Mouse (Mus musculus) monocyte, adult 2 months (primary cell): ENCODE results near the gene Asic2.
"Not testable (repeated sequence)": the region's sequence is repeated elsewhere in the genome, so short reads cannot be mapped to it uniquely, and the experiment has no call there.

Experiments
- DNase-seq, 2 experiments: peaks; one replicate each; pipeline ENCODE4 v3.0.0; 2022; ENCODE audit warnings: low spot score in 2 of 2, low read depth in 1 of 2

Asic2 gene

GRCm38 (mm10) chr11:81369497-81370425, 598.5 kb downstream of the Asic2 start:
- DNase-seq, result no peak

GRCm38 (mm10) chr11:81364442-81364841, 603.8 kb downstream of the Asic2 start:
- DNase-seq, result no peak

- no peak for DNase-seq
Observed at GRCm38 (mm10) chr11:81362461-81362860, 605.8 kb downstream of the Asic2 start.

- no peak for DNase-seq
Observed at GRCm38 (mm10) chr11:81361040-81361439, 607.2 kb downstream of the Asic2 start.

- DNase-seq, result not testable (repeated sequence)
Observed at GRCm38 (mm10) chr11:81350498-81350897, 617.8 kb downstream of the Asic2 start.

- DNase-seq, result no peak
Observed at GRCm38 (mm10) chr11:81331977-81332376, 636.3 kb downstream of the Asic2 start.

GRCm38 (mm10) chr11:81330982-81331381, 637.3 kb downstream of the Asic2 start:
- DNase-seq, result no peak

GRCm38 (mm10) chr11:81328088-81328487, 640.2 kb downstream of the Asic2 start:
- no peak for DNase-seq

GRCm38 (mm10) chr11:81323146-81323545, 645.1 kb downstream of the Asic2 start:
- DNase-seq, result no peak

- DNase-seq, result no peak
Observed at GRCm38 (mm10) chr11:81322466-81322865, 645.8 kb downstream of the Asic2 start.

- DNase-seq, result no peak
Observed at GRCm38 (mm10) chr11:81290041-81290440, 678.2 kb downstream of the Asic2 start.

GRCm38 (mm10) chr11:81283185-81283584, 685.1 kb downstream of the Asic2 start:
- DNase-seq, result no peak

GRCm38 (mm10) chr11:81280070-81280469, 688.2 kb downstream of the Asic2 start:
- DNase-seq, result no peak

GRCm38 (mm10) chr11:81277406-81277805, 690.9 kb downstream of the Asic2 start:
- no peak for DNase-seq

GRCm38 (mm10) chr11:81272677-81273418, 695.4 kb downstream of the Asic2 start:
- DNase-seq, result no peak

GRCm38 (mm10) chr11:81271422-81271821, 696.8 kb downstream of the Asic2 start:
- DNase-seq, result no peak

GRCm38 (mm10) chr11:81270518-81270917, 697.7 kb downstream of the Asic2 start:
- DNase-seq, result no peak

GRCm38 (mm10) chr11:81263757-81264156, 704.5 kb downstream of the Asic2 start:
- DNase-seq, result no peak

GRCm38 (mm10) chr11:81263193-81263592, 705.1 kb downstream of the Asic2 start:
- no peak for DNase-seq

GRCm38 (mm10) chr11:81261259-81261658, 707.0 kb downstream of the Asic2 start:
- no peak for DNase-seq

GRCm38 (mm10) chr11:81241183-81241582, 727.1 kb downstream of the Asic2 start:
- DNase-seq, result not testable (repeated sequence)
